In genomic region chr2:84274038-84274724, GRCm38 (mm10) we compare ENCODE assay signal across 17 mouse cellular contexts.
A peak's percentile ranks its signal among the peaks of the same experiment; 100 is the strongest.
DNase-seq lines count a peak whose midpoint lies in the region; ATAC-seq lines count a peak whose summit lies in the region.
"Had no signal": no experiment of that assay in that cellular context is flagged by ENCODE, and none has a peak within 500 bp of the region (broad histone marks: within the 10 kb centered on the region; RNA-seq: fewer than 3 reads in every experiment).

No protein-coding gene starts in this region.

- H3K9me3 ChIP-seq in intestine, embryonic 15.5 days: no peaks in the 10 kb centered on the region
- no peaks in the 10 kb centered on the region for H3K9me3 ChIP-seq in intestine, embryonic 16.5 days (ENCODE audit: control insufficient read depth, low read length)
- no peaks in the 10 kb centered on the region for H3K9me3 ChIP-seq in stomach, embryonic 16.5 days (replicated peaks; ENCODE audit: control insufficient read depth, low read length)
- H3K9me3 ChIP-seq: embryonic facial prominence, embryonic 10.5 days; forebrain, embryonic 10.5 days; heart, embryonic 12.5 days had no signal

- 54% methylated on average over 6 of the region's 6 CpGs for WGBS in intestine, embryonic 15.5 days
- WGBS in intestine, embryonic 16.5 days: 57% methylated on average over 6 of the region's 6 CpGs
- WGBS in stomach, embryonic 16.5 days: 56% methylated on average over 6 of the region's 6 CpGs

- no peak overlapping the region for H3K4me3 ChIP-seq in intestine, embryonic 15.5 days (replicated peaks)
- no peak overlapping the region for H3K4me3 ChIP-seq in intestine, embryonic 16.5 days (ENCODE audit: low read length)
- no peak overlapping the region for H3K4me3 ChIP-seq in stomach, embryonic 16.5 days (replicated peaks; ENCODE audit: low read length)
- H3K4me3 ChIP-seq: embryonic facial prominence, embryonic 10.5 days; forebrain, embryonic 10.5 days; gastrocnemius, adult 2 months; heart, embryonic 12.5 days had no signal

- no peak overlapping the region for H3K9ac ChIP-seq in intestine, embryonic 15.5 days
- no peak overlapping the region for H3K9ac ChIP-seq in intestine, embryonic 16.5 days (ENCODE audit: low read depth, low read length)
- no peak overlapping the region for H3K9ac ChIP-seq in stomach, embryonic 16.5 days (ENCODE audit: low read length)
- H3K9ac ChIP-seq: heart, embryonic 12.5 days had no signal

- H3K4me2 ChIP-seq in intestine, embryonic 15.5 days (replicated peaks): no peak overlapping the region
- H3K4me2 ChIP-seq in intestine, embryonic 16.5 days (ENCODE audit: low read depth, low read length): no peak overlapping the region
- no peak overlapping the region for H3K4me2 ChIP-seq in stomach, embryonic 16.5 days (ENCODE audit: low read depth, low read length)
- H3K4me2 ChIP-seq: heart, embryonic 12.5 days had no signal

- H3K27me3 ChIP-seq in intestine, embryonic 15.5 days (replicated peaks): no peaks in the 10 kb centered on the region
- H3K27me3 ChIP-seq in intestine, embryonic 16.5 days (replicated peaks; ENCODE audit: control insufficient read depth, insufficient read depth, low read length): no peaks in the 10 kb centered on the region
- H3K27me3 ChIP-seq in stomach, embryonic 16.5 days (ENCODE audit: control insufficient read depth, insufficient read depth, low read length): no peaks in the 10 kb centered on the region
- H3K27me3 ChIP-seq: heart, embryonic 12.5 days had no signal

- no peak overlapping the region for H3K27ac ChIP-seq in intestine, embryonic 15.5 days
- no peak overlapping the region for H3K27ac ChIP-seq in intestine, embryonic 16.5 days (ENCODE audit: low read length)
- H3K27ac ChIP-seq in stomach, embryonic 16.5 days (ENCODE audit: low read length): peak overlapping the region; percentile 60
- H3K27ac ChIP-seq: embryonic facial prominence, embryonic 10.5 days; forebrain, embryonic 10.5 days; gastrocnemius, adult 2 months had no signal

- no peaks in the 10 kb centered on the region for H3K4me1 ChIP-seq in intestine, embryonic 15.5 days (replicated peaks)
- H3K4me1 ChIP-seq in intestine, embryonic 16.5 days (ENCODE audit: control insufficient read depth, insufficient read depth, low read length): no peaks in the 10 kb centered on the region
- H3K4me1 ChIP-seq in stomach, embryonic 16.5 days (ENCODE audit: control insufficient read depth, insufficient read depth, low read length): no peaks in the 10 kb centered on the region
- H3K4me1 ChIP-seq: embryonic facial prominence, embryonic 10.5 days; forebrain, embryonic 10.5 days; heart, embryonic 12.5 days had no signal

- peak; percentile 60 for DNase-seq in lung, postnatal 36 days
- DNase-seq in lung, postnatal 14 days: no peak
- no peak for DNase-seq in heart, postnatal 25 days (ENCODE audit: low spot score)
- DNase-seq: adrenal gland, adult 8-10 months; adrenal gland, postnatal 36 days; cerebellum, adult 2 months; cerebellum, postnatal 10 days; gastrocnemius, adult 2 months; gastrocnemius, postnatal 25 days; heart, postnatal 36 days had no signal

- no peaks in the 10 kb centered on the region for H3K36me3 ChIP-seq in intestine, embryonic 15.5 days
- no peaks in the 10 kb centered on the region for H3K36me3 ChIP-seq in intestine, embryonic 16.5 days (ENCODE audit: control insufficient read depth, insufficient read depth, low read length)
- no peaks in the 10 kb centered on the region for H3K36me3 ChIP-seq in stomach, embryonic 16.5 days (ENCODE audit: control insufficient read depth, insufficient read depth, low read length)
- H3K36me3 ChIP-seq: embryonic facial prominence, embryonic 10.5 days; forebrain, embryonic 10.5 days; heart, embryonic 12.5 days had no signal

- intact Hi-C loops in heart, postnatal 25 days (cut with DNase I): no loop called here

- peak; percentile 55; the same call in 1 of the 2 replicates for ATAC-seq in intestine, embryonic 15.5 days
- ATAC-seq in intestine, embryonic 16.5 days: peak; percentile 33; the same call in 1 of the 2 replicates
- peak; percentile 50 for ATAC-seq in stomach, embryonic 16.5 days (ENCODE audit: insufficient read depth, low FRiP score)
- ATAC-seq: forebrain, embryonic 14.5 days had no signal
